Mouse (Mus musculus): ENCODE measurements around the gene Gm20449. TPM values are rescaled to one million over a fixed set of nuclear protein-coding genes. Genes with fewer than 3 reads are reported as not detected.
A peak's percentile ranks its signal among the peaks of the same experiment; 100 is the strongest.
"Not testable (repeated sequence)": the region's sequence is repeated elsewhere in the genome, so short reads cannot be mapped to it uniquely, and the experiment has no call there.

Gene Gm20449
- total RNA-seq (2015; ENCODE audit: low replicate concordance) (not detected in 2 replicates), total RNA-seq (2017; ENCODE audit: low replicate concordance) (not detected in 2 replicates)

GRCm38 (mm10) chr7:41499389-41500049 is at the start of gene Gm20449, which contains the start of gene AW146154:
Gene Gm20449 (minus strand): TSS chr7:41499417.
Gene AW146154 (minus strand): TSS chr7:41499890.
- peak; percentile 99 for ATAC-seq (replicated peaks; ENCODE audit: low FRiP score, poor library complexity, severe bottlenecking)

- no peak for ATAC-seq (replicated peaks; ENCODE audit: low FRiP score, poor library complexity, severe bottlenecking)
These were observed 13.5 kb upstream of the Gm20449 start for GRCm38 (mm10) chr7:41512672-41513071.

DNA sequence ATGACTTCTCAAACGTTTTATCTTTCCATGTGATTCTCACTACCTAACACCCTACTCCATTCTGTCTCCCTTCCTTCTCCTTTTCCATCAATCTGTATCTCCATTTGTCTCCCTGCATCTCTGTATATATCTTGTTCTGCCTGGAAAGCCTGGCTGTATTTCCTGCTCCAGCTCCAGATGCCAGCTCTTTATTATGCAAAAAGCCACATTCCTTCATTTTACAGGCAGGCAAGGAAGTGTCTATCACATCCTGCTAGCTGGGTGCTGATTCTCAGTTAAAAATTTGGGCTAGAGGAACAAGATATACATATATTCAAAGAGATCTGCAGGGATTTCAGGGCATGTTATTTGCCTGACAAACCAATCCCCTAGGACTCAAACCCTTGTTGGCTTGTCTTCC is 13.0 kb upstream of the Gm20449 start:
- no peak for ATAC-seq (replicated peaks; ENCODE audit: low FRiP score, poor library complexity, severe bottlenecking)

DNA sequence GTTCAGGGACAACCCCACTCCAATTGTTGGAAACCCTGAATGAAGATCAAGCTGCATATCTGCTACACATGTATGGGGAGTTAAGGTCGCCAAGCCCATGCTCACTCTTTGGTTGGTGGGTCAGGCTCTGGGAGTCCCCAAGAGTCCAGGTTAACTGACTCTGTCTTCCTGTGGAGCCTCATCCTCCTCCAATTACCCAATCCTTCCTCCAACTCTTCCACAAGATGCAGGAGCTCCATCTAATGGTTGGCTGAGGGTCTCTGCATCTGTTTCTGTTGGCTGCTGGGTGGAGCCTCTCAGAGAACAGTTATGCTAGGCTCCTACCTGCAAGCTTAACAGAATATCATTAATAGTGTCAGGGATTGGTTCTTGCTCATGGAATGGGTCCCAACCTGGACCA is 3.2 kb upstream of the Gm20449 start:
- no peak for ATAC-seq (replicated peaks; ENCODE audit: low FRiP score, poor library complexity, severe bottlenecking)

DNA sequence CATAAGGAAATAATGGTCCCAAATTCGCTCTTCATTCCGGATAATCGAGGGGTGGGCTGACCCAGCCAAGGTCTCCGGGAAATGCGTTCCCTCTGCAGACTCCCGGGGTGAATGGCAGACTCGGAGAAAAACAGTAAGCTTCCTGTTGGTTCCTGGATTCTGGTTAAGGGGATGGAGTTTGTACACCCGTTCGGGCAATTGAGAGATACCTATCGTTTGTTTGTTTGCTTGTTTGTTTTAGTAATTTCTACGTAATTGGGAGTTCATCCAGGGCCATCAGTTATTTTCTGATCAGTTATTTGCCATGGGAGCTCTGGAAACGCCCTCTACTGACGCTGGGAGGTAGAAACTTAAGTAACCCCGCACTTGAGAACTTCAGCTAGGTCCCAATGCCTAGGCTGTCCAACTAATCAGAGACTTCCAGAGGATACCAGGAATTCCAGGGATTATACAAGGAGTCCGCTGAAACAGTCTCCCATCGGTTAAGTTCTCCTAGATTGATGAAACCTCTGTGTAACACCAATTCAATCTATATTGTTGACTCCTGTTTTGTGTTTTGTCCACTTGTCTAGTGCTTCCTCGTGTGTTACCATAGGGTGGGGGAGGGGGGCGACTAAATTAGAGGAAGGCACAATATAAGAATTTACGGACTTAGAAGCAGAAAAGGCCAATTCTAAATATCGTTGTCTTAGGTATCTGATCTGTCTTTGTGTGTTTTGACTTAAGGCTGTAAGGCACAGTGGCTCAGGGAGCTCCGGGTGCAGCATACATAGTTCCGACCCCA is 1.1 kb upstream of the Gm20449 start:
- ATAC-seq (replicated peaks; ENCODE audit: low FRiP score, poor library complexity, severe bottlenecking), result no peak

- not testable (repeated sequence) for ATAC-seq (replicated peaks; ENCODE audit: low FRiP score, poor library complexity, severe bottlenecking)
These were observed 214 bp downstream of the Gm20449 start for GRCm38 (mm10) chr7:41499018-41499388.

- not testable (repeated sequence) for ATAC-seq (replicated peaks; ENCODE audit: low FRiP score, poor library complexity, severe bottlenecking)
These were observed 753 bp downstream of the Gm20449 start for GRCm38 (mm10) chr7:41498464-41498863.

- no peak for ATAC-seq (replicated peaks; ENCODE audit: low FRiP score, poor library complexity, severe bottlenecking)
These were observed 1.3 kb downstream of the Gm20449 start for GRCm38 (mm10) chr7:41497871-41498270.

DNA sequence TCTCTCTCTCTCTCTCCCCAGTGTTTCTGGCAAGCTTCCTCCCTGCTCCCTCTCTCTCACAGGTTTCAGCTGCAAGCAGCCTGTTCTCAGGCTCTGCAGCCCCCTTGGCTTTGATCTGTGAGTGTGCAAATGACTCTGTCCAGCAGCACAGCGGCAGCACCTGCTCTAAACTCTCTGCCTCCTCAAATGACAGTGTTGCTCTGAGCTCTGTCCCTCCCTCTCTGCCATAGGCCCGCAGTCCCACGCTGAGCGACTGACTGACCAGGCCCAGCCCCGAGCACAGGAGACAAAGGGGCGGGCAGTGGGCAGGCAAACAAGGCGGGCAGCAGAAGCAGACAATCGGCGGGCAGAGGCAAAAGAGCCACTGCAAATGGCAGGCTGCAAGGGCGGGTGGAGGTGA is 47.4 kb downstream of the Gm20449 start:
- no peak for ATAC-seq (replicated peaks; ENCODE audit: low FRiP score, poor library complexity, severe bottlenecking)

DNA sequence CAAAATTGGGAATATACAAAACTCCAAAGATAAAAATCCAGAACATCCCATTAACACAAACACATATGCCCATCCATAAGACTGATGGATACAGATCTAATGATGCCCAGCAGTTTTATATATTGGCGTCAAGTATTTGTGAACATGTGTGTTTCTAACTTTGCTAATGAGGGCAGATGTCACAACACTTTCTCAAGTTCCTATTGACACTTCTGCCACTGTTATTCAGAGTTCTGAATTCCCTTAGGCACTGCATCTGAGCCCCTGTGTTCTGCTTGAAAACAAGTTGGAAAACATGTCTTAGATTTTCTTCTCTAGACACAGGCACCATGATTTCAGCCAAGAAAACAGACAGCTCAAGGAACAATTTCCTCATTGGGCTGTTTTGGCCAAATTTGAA is 50.6 kb downstream of the Gm20449 start, which contains the start of gene Vmn2r57:
Gene Vmn2r57, minus strand, starts transcription at position 101 of the 400 bp plus-strand sequence.
- not testable (repeated sequence) for ATAC-seq (replicated peaks; ENCODE audit: low FRiP score, poor library complexity, severe bottlenecking)

DNA sequence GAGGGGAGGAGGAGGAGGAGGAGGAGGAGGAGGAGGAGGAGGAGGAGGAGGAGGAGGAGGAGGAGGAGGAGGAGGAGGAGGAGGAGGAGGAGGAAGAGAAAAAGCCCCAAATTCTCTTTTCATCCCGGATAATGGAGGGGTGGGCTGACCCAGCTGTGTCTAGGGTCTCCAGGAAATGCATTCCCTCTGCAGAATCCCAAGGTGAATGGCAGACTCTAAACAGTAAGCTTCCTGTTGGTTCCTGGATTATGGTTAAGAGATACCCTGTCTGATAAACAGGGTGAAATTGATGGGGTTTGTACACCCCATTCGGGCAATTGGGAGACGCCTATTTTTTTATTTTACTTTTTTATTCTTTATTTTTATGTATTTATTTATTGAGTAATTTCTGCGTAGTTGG is 105.1 kb downstream of the Gm20449 start:
- ATAC-seq (replicated peaks; ENCODE audit: low FRiP score, poor library complexity, severe bottlenecking), result no peak

GRCm38 (mm10) chr7:41393048-41393971 is 105.9 kb downstream of the Gm20449 start, which contains the start of gene AI987944:
Gene AI987944 (minus strand): TSS chr7:41393379.
- peak; percentile 99 for ATAC-seq (replicated peaks; ENCODE audit: low FRiP score, poor library complexity, severe bottlenecking)

Other genes with a start within 250 kb of the Gm20449 start
- gene AI987944, start 106.0 kb downstream of the Gm20449 start, total RNA-seq (2015; ENCODE audit: low replicate concordance), result 11.9 and 15.5 TPM in 2 replicates
- 5.4 and 5.6 TPM in 2 replicates for gene AI987944, start 106.0 kb downstream of the Gm20449 start, total RNA-seq (2017; ENCODE audit: low replicate concordance)
- gene Vmn2r57, start 50.7 kb downstream of the Gm20449 start, total RNA-seq (2015; ENCODE audit: low replicate concordance), result not detected in 2 replicates
- not detected in 2 replicates for gene Vmn2r57, start 50.7 kb downstream of the Gm20449 start, total RNA-seq (2017; ENCODE audit: low replicate concordance)
- 0.84 and 5.8 TPM in 2 replicates for gene AW146154, start 473 bp upstream of the Gm20449 start, total RNA-seq (2015; ENCODE audit: low replicate concordance)
- gene AW146154, start 473 bp upstream of the Gm20449 start, total RNA-seq (2017; ENCODE audit: low replicate concordance), result 0.68 and 3.5 TPM in 2 replicates
- not detected in 2 replicates for gene Gm6871, start 74.2 kb upstream of the Gm20449 start, total RNA-seq (2015; ENCODE audit: low replicate concordance)
- not detected in 2 replicates for gene Gm6871, start 74.2 kb upstream of the Gm20449 start, total RNA-seq (2017; ENCODE audit: low replicate concordance)
- gene 2610021A01Rik, start 99.8 kb upstream of the Gm20449 start, total RNA-seq (2015; ENCODE audit: low replicate concordance), result 5.4 and 23.1 TPM in 2 replicates
- gene 2610021A01Rik, start 99.8 kb upstream of the Gm20449 start, total RNA-seq (2017; ENCODE audit: low replicate concordance), result 3.5 and 5.0 TPM in 2 replicates
- 2.2 TPM in 1 of 2 replicates, not detected in the other for gene Zfp788, start 133.8 kb upstream of the Gm20449 start, total RNA-seq (2015; ENCODE audit: low replicate concordance)
- 1.3 TPM in 1 of 2 replicates, not detected in the other for gene Zfp788, start 133.8 kb upstream of the Gm20449 start, total RNA-seq (2017; ENCODE audit: low replicate concordance)